Mouse (Mus musculus): ENCODE results near the gene Erp27. TPM values are rescaled to one million over a fixed set of nuclear protein-coding genes. Genes with fewer than 3 reads are reported as not detected.

Erp27 gene
- total and polyA plus RNA-seq, 3 experiments, result 0.39 TPM; not detected in 2

GRCm38 (mm10) chr6:136912751-136913265, 9.2 kb downstream of the Erp27 start:
- Histone ChIP-seq H3K27ac (ENCODE audit: control insufficient read depth, low read depth, low read length) (no peak overlapping the region), H3K79me2 (ENCODE audit: control insufficient read depth, insufficient read depth, low read length, poor library complexity) (no peaks in the 10 kb centered on the region), H3K9ac (ENCODE audit: control insufficient read depth, low read depth, low read length, poor library complexity, severe bottlenecking) (no peak overlapping the region), H3K4me1 (ENCODE audit: control insufficient read depth in 1 of 2, insufficient read depth in 2 of 2, low read length in 2 of 2) (no peaks in the 10 kb centered on the region), H3K36me3 (ENCODE audit: control insufficient read depth in 1 of 2, insufficient read depth in 2 of 2, low read length in 2 of 2) (no peaks in the 10 kb centered on the region; a peak in 1 of 4 replicates), H3K9me3 (replicated peaks; ENCODE audit: insufficient read depth, low read length) (no peaks in the 10 kb centered on the region), H3K27me3 (ENCODE audit: control insufficient read depth in 1 of 2, insufficient read depth in 2 of 2, low read length in 2 of 2) (no peaks in the 10 kb centered on the region), H3K4me3 (ENCODE audit: control insufficient read depth in 1 of 2, insufficient read depth in 1 of 2, low read depth in 2 of 2, low read length in 2 of 2) (no peak overlapping the region)
- TF ChIP-seq ETS1 (IDR thresholded peaks at IDR 0.05; ENCODE audit: low read depth, low read length) (no peak), USF2 (IDR thresholded peaks at IDR 0.05; ENCODE audit: borderline replicate concordance in 1 of 2, insufficient read depth in 1 of 2, low read depth in 1 of 2, low read length in 2 of 2) (no peak), JUND (IDR thresholded peaks at IDR 0.05; ENCODE audit: low read depth, low read length) (no peak), SIN3A (IDR thresholded peaks at IDR 0.05; ENCODE audit: low read length) (no peak), ZNF384 (IDR thresholded peaks at IDR 0.05; ENCODE audit: low read depth, low read length) (no peak), MAFK (IDR thresholded peaks at IDR 0.05; ENCODE audit: borderline replicate concordance, low read depth, low read length) (no peak), POLR2AphosphoS2 (IDR thresholded peaks at IDR 0.05; ENCODE audit: low read length) (no peak), MEF2A (IDR thresholded peaks at IDR 0.05; ENCODE audit: extremely low read depth, insufficient replicate concordance, low read depth, low read length, poor library complexity, severe bottlenecking) (no peak), MXI1 (IDR thresholded peaks at IDR 0.05; ENCODE audit: low read depth, low read length) (no peak), MYC (IDR thresholded peaks at IDR 0.05; ENCODE audit: low read depth, low read length) (no peak), POLR2A (IDR thresholded peaks at IDR 0.05; ENCODE audit: control insufficient read depth in 1 of 2, insufficient read depth in 1 of 2, low read depth in 1 of 2, low read length in 2 of 2, poor library complexity in 1 of 2) (no peak), NRF1 (IDR thresholded peaks at IDR 0.05; ENCODE audit: insufficient read depth, low read depth, low read length, poor library complexity, severe bottlenecking) (no peak), ZMIZ1 (IDR thresholded peaks at IDR 0.05; ENCODE audit: low read depth, low read length) (no peak), NELFE (IDR thresholded peaks at IDR 0.05; ENCODE audit: low read depth, low read length) (no peak), ZKSCAN1 (IDR thresholded peaks at IDR 0.05; ENCODE audit: low read depth, low read length) (no peak), RCOR1 (IDR thresholded peaks at IDR 0.05; ENCODE audit: low read depth, low read length) (no peak), TAL1 (IDR thresholded peaks at IDR 0.05; ENCODE audit: low read length) (no peak), E2F4 (IDR thresholded peaks at IDR 0.05; ENCODE audit: borderline replicate concordance, low read depth, low read length) (no peak), GABPA (IDR thresholded peaks at IDR 0.05; ENCODE audit: low read depth, low read length) (no peak), MAZ (IDR thresholded peaks at IDR 0.05; ENCODE audit: low read depth, low read length) (no peak)
- no peak for DNase-seq (ENCODE audit: low read depth, low spot score)
